Mouse (Mus musculus): ENCODE measurements at regions not wholly inside any gene's neighbourhood (a gene's known extent, or its start where the extent isn't known, plus 50 kb on each side); places are given as distances from the start of the nearest gene placed in this dataset.

- TF ChIP-seq CTCF (IDR thresholded peaks at IDR 0.05; ENCODE audit: low read depth) (no peak), EP300 (optimal IDR thresholded peaks at IDR 0.05) (no peak)
These were observed 166.2 kb downstream of the Cmpk2 start for GRCm38 (mm10) chr12:26635253-26635652.
